Mouse (Mus musculus): ENCODE results near the gene Pik3r6. TPM values are rescaled to one million over a fixed set of nuclear protein-coding genes. Genes with fewer than 3 reads are reported as not detected.

Pik3r6 gene
- polyA plus RNA-seq, 1 experiment from 2014 or later, result 1.0 TPM

DNA sequence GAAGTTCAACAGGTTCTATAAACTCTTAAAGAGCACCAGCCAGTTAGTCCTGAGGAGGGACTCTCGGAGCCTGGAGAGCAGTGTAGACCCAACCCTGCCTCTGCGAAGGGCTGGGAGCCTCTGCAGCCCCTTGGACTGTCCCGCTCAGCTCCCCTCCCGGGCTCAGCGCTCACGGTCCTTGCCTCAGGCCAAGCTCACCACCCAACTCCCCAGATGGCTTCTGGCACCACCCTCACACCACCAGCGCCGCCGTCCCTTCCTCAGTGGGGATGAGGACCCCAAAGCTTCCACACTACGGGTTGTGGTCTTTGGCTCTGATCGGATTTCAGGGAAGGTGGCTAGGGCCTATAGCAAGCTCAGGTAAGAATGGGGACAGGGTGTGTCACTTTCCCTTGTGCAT is 10.2 kb upstream of the Pik3r6 start:
- Histone ChIP-seq H3K4me3 (ENCODE audit: low read depth, low read length) (no peak overlapping the region), H3K9ac (ENCODE audit: low read depth, low read length) (no peak overlapping the region), H3K9me3 (ENCODE audit: control insufficient read depth) (no peaks in the 10 kb centered on the region), H3K36me3 (ENCODE audit: control insufficient read depth, insufficient read depth) (no peaks in the 10 kb centered on the region), H3K4me2 (replicated peaks; ENCODE audit: low read depth) (no peak overlapping the region), H3K27me3 (replicated peaks; ENCODE audit: control insufficient read depth, insufficient read depth, low read length) (no peaks in the 10 kb centered on the region), H3K4me1 (replicated peaks; ENCODE audit: control insufficient read depth, insufficient read depth, low read length) (0 out of 2 replicates have a peak, but pooled peaks cover 2% of the 10 kb centered on the region), H3K27ac (ENCODE audit: low read depth, low read length) (no peak overlapping the region)
- no peak for TF ChIP-seq CTCF (IDR thresholded peaks at IDR 0.05; ENCODE audit: low read depth)
- ATAC-seq, result no peak
- 91% methylated on average over 11 of the region's 11 CpGs for WGBS

- no peak overlapping the region for H3K4me3 ChIP-seq (ENCODE audit: low read depth, low read length)
- no peak overlapping the region for H3K4me2 ChIP-seq (replicated peaks; ENCODE audit: low read depth)
- WGBS, result 57% methylated on average over 5 of the region's 5 CpGs
- H3K36me3 ChIP-seq (ENCODE audit: control insufficient read depth, insufficient read depth), result no peaks in the 10 kb centered on the region
- TF ChIP-seq CTCF (IDR thresholded peaks at IDR 0.05; ENCODE audit: low read depth), result no peak
- no peak overlapping the region for H3K27ac ChIP-seq (ENCODE audit: low read depth, low read length)
- 0 out of 2 replicates have a peak, but pooled peaks cover 2% of the 10 kb centered on the region for H3K4me1 ChIP-seq (replicated peaks; ENCODE audit: control insufficient read depth, insufficient read depth, low read length)
- H3K9me3 ChIP-seq (ENCODE audit: control insufficient read depth), result no peaks in the 10 kb centered on the region
- ATAC-seq, result no peak
- H3K27me3 ChIP-seq (replicated peaks; ENCODE audit: control insufficient read depth, insufficient read depth, low read length), result no peaks in the 10 kb centered on the region
- H3K9ac ChIP-seq (ENCODE audit: low read depth, low read length), result no peak overlapping the region
Measured at GRCm38 (mm10) chr11:68493760-68494159, 9.1 kb upstream of the Pik3r6 start.

- H3K4me3 ChIP-seq (ENCODE audit: low read depth, low read length), result no peak overlapping the region
- TF ChIP-seq CTCF (IDR thresholded peaks at IDR 0.05; ENCODE audit: low read depth), result 0 out of 2 replicates have a peak, but pooled peaks have one; percentile 2
- H3K9me3 ChIP-seq (ENCODE audit: control insufficient read depth), result no peaks in the 10 kb centered on the region
- H3K4me1 ChIP-seq (replicated peaks; ENCODE audit: control insufficient read depth, insufficient read depth, low read length), result 0 out of 2 replicates have a peak, but pooled peaks cover 2% of the 10 kb centered on the region
- no peak for ATAC-seq
- no peak overlapping the region for H3K9ac ChIP-seq (ENCODE audit: low read depth, low read length)
- no peak overlapping the region for H3K4me2 ChIP-seq (replicated peaks; ENCODE audit: low read depth)
- H3K27me3 ChIP-seq (replicated peaks; ENCODE audit: control insufficient read depth, insufficient read depth, low read length), result no peaks in the 10 kb centered on the region
- no peaks in the 10 kb centered on the region for H3K36me3 ChIP-seq (ENCODE audit: control insufficient read depth, insufficient read depth)
- no peak overlapping the region for H3K27ac ChIP-seq (ENCODE audit: low read depth, low read length)
- WGBS, result 50% methylated on average over 6 of the region's 6 CpGs
Measured at GRCm38 (mm10) chr11:68497081-68497480, 5.7 kb upstream of the Pik3r6 start.

DNA sequence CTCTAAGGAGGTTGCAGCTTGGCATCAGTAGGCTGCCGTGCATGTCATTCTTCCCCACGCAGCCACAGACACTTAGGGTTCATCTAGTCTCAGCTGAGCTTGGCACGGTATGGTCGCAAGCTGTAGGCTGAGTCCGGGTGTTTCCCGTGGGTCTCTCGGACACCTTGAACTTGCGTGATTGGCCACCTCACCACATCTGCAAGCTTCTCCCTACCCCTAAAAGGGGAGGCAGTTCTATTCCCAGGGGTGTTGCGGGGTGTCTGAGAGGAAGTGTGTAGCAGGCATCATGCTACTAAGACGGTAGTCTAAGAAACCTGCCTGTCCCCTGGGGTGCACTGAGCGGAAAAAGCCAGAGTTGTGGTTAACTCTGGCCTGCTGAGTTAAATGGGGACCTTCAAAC is 4.3 kb upstream of the Pik3r6 start:
- Histone ChIP-seq H3K4me1 (replicated peaks; ENCODE audit: control insufficient read depth, insufficient read depth, low read length) (0 out of 2 replicates have a peak, but pooled peaks cover 2% of the 10 kb centered on the region), H3K9me3 (ENCODE audit: control insufficient read depth) (no peaks in the 10 kb centered on the region), H3K27ac (ENCODE audit: low read depth, low read length) (no peak overlapping the region), H3K4me3 (ENCODE audit: low read depth, low read length) (no peak overlapping the region), H3K9ac (ENCODE audit: low read depth, low read length) (no peak overlapping the region), H3K4me2 (replicated peaks; ENCODE audit: low read depth) (no peak overlapping the region), H3K36me3 (ENCODE audit: control insufficient read depth, insufficient read depth) (no peaks in the 10 kb centered on the region), H3K27me3 (replicated peaks; ENCODE audit: control insufficient read depth, insufficient read depth, low read length) (no peaks in the 10 kb centered on the region)
- no peak for ATAC-seq
- 86% methylated on average over 11 of the region's 11 CpGs for WGBS
- no peak for TF ChIP-seq CTCF (IDR thresholded peaks at IDR 0.05; ENCODE audit: low read depth)

GRCm38 (mm10) chr11:68498999-68499699 is 3.7 kb upstream of the Pik3r6 start:
- TF ChIP-seq CTCF (IDR thresholded peaks at IDR 0.05; ENCODE audit: low read depth), result no peak
- no peak for ATAC-seq
- 0 out of 2 replicates have a peak, but pooled peaks cover 2% of the 10 kb centered on the region for H3K4me1 ChIP-seq (replicated peaks; ENCODE audit: control insufficient read depth, insufficient read depth, low read length)
- 68% methylated on average over 8 of the region's 8 CpGs for WGBS
- H3K4me3 ChIP-seq (ENCODE audit: low read depth, low read length), result no peak overlapping the region
- no peaks in the 10 kb centered on the region for H3K9me3 ChIP-seq (ENCODE audit: control insufficient read depth)
- no peak overlapping the region for H3K4me2 ChIP-seq (replicated peaks; ENCODE audit: low read depth)
- H3K36me3 ChIP-seq (ENCODE audit: control insufficient read depth, insufficient read depth), result no peaks in the 10 kb centered on the region
- H3K27ac ChIP-seq (ENCODE audit: low read depth, low read length), result no peak overlapping the region
- H3K9ac ChIP-seq (ENCODE audit: low read depth, low read length), result no peak overlapping the region
- H3K27me3 ChIP-seq (replicated peaks; ENCODE audit: control insufficient read depth, insufficient read depth, low read length), result no peaks in the 10 kb centered on the region

DNA sequence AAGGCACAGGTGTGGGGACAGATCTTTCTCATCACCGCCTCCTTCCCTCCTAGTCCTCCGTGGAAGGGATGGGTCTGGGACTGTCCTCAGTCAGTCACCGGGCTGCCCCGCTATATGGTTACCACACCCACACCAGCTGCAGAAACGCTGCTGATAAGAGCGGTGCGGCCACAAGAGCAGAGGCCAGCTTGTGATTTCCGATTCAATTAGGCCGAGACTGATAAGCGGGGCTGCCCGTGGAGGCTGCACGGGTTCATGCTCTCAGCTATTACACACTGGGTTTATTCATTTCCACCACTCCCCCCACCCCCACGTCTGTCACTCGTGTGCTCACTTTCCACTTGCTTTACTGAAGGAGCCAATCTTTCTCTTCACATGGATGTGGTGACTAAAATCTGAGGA is 1.9 kb upstream of the Pik3r6 start:
- ATAC-seq, result no peak
- Histone ChIP-seq H3K27me3 (replicated peaks; ENCODE audit: control insufficient read depth, insufficient read depth, low read length) (no peaks in the 10 kb centered on the region), H3K9me3 (ENCODE audit: control insufficient read depth) (no peaks in the 10 kb centered on the region), H3K9ac (ENCODE audit: low read depth, low read length) (no peak overlapping the region), H3K4me2 (replicated peaks; ENCODE audit: low read depth) (peak overlapping the region; percentile 38; the same call in 1 of the 2 replicates), H3K36me3 (ENCODE audit: control insufficient read depth, insufficient read depth) (no peaks in the 10 kb centered on the region), H3K4me1 (replicated peaks; ENCODE audit: control insufficient read depth, insufficient read depth, low read length) (no peaks in the 10 kb centered on the region), H3K27ac (ENCODE audit: low read depth, low read length) (no peak overlapping the region), H3K4me3 (ENCODE audit: low read depth, low read length) (no peak overlapping the region)
- TF ChIP-seq CTCF (IDR thresholded peaks at IDR 0.05; ENCODE audit: low read depth), result no peak
- WGBS, result 28% methylated on average over 14 of the region's 14 CpGs
